Mouse (Mus musculus): Measurements from ENCODE around the gene 4933428G20Rik.

4933428G20Rik gene

DNA sequence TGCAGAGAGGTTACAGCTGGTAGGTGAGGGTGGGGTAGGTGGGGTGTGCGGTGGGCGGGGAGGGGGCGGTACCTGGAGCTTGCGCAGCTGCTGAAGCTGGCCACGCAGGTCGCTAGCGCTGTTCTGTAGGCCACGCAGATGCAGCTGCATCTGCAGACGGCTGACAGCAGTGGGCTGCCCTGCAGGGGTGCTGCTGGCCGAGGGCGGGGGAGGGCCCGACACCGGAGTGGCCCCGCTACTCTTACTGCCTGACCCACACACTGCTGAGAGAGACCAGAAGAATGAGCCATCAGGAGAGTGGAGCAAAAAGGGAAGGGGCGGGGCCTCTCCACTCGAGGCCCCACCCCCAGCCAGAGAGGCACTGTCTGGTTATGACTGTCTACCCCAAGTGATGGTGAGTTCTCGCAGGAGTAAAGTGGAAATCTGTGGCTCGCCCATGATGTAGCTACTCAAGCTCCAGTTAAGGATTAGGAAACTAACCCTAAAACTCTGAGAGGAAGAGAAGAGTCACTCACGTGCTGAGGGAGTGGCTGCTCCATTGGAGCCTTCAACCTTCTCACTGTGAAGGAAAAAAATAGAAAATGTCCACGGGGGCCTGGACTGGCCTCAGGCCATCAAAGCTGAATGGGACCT lies 32.9 kb upstream of the 4933428G20Rik start:
- in situ Hi-C loops (cut with MboI), result no loop called here

DNA sequence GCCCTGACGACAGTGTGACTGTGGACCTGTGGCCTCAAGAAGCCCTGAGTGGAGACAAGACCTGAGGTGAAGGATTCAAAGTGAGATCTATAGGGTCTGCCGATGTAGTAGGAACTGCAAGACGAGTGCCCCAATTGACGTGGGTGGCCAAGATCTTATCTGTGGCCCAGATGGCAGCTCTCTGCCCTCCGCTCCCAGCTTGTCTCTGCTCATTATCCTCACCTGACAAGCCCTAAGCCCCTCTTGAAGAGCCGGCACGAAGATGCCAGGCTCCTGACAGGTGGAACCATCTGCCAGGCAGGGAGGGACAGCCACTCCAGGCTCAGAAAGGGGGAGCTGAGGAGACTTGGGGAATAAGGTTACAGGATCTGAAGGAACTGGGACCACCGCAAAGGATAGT lies 32.2 kb upstream of the 4933428G20Rik start:
- in situ Hi-C loops (cut with MboI), result no loop called here

DNA sequence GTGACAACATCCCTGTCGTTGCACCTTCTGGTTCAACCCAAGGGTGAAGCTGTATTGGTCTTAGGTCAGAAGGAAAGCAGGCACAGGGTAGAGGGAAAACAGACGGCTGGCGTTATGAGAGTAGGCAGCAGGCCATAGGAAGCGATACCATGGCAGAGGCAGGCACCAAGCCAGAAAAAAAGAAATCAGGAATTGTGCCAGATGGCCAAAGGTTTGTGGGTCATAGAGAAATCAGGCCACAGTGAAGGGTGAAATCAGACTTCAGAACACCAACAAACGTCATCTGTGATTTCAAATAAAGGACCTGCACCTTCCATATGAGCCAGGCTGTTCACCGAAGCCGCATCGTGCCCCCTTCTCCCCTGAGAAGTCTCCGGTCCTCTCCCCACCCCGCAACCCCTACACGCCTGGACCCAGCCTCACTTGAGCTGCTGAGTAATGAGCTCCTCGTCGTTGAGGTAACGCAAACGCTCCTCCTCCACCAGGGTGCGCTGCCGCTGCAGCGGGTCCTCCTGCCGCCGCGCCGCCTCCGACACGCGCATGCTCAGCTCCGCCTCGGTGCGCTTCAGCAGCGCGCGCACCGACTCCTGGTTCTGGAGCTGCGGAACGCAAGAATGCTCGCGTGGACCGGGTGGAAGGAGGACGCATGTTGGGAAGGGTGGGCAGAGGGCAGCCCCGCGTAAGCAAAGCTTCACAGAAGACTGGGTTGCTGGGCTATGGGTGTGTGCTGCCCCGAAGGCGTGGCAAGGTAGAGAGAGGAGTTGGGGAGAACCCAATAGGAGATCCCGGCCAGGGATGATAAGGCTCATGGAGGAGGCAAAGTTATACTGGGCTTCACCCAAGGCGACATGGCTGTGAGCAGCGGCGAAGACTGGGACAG lies 31.5 kb upstream of the 4933428G20Rik start:
- in situ Hi-C loops (cut with MboI), result no loop called here

DNA sequence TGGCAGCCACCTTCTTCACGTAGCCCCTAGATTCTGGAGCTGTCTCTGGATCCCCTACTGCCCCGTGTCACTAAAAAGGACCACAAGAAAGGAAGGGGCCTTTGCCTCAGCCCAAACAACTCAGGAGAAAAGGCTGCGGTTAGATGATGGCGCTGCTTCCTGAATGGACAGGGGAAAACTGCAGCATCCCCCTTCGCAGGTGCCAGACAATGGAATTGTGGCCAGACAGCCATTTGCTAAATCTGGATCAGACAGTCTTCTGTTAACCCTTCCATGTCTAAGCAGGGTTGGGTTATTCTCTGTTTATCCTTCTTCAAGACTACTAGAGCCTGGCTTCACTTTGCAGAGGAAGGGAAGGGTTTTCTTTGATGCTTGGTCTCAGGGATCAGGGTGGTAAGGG lies 30.8 kb upstream of the 4933428G20Rik start:
- in situ Hi-C loops (cut with MboI), result no loop called here

DNA sequence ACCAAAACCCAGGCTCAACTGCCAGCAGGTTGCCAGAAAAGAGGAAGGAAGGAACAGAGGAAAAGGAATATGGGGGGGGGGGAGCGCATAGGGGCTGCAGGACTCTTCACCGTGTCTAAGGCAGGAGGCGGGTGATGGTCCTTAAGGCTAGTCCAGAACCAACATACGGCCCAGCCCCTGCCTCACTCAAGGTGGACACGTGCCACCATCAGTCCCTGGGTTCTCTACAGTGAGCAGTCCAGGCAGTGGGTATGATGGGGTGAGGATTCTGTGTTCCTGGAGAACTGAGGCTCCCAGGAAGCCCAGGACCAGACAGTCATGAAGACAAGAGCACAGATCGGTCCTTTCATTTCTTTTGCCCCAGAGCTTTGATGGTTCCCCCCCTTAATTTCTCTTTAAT lies 29.9 kb upstream of the 4933428G20Rik start:
- in situ Hi-C loops (cut with MboI), result no loop called here

DNA sequence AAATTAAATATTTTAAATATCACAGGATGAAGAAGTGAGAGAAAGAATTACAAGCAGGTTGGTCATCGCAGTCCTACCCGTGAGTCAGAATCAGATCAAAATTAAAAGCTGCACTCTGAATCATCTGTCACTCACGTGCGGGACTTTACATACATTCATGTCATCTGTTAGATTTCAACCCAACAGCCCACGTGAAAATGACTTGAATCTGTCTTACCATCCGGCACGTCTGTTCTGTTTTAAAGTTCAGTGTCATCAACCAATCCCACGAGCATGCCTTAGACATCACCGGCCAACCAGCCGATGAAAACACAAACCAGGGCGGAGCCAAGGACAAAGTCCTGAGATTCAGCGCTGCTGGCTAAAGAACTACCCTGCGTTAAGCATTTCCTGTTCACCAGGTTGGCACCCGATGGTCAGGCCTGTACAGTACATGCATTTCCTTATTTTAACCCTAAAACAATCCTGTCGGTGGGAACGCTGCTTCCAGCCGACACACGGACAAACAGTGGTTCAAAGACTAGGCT lies 28.2 kb upstream of the 4933428G20Rik start:
- in situ Hi-C loops (cut with MboI), result no loop called here

DNA sequence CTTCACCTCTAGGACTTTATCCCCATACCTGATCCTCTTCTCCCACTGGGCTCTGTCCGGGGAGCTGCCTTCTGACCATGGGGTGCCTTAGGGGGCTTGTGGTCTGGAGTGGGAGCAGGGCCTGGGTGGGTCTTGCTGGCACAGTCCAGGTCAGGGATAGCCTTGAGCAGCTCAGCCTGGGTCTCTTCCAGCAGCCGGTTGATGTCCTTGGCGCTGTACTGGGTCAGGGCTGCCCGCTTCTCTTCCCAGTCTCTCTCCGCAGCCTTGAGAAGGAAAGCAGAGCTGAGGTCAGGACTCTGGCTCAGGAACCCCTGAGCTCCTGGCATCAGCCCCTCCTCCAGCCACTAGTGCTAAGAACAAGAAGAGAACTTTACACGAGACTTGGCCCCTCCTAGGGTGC lies 25.2 kb upstream of the 4933428G20Rik start:
- in situ Hi-C loops (cut with MboI), result no loop called here

DNA sequence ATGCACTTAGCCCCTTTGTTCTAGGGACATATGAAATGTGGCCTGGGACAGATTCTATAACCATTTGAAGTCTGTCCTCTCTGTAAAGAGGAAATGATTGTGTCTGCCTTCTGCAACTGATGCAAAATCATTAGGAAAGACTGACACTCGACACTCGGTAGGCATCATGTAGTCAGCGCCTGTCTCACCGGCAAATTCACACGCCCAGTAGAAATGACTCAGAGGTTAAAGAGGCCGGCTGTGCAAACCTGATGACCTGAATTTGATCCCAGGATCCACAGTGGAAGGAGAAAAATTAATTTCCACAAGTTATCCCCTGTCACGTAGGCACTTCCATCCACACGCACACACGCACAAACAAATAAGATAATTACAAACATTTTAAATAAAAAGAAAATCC lies 24.2 kb upstream of the 4933428G20Rik start:
- in situ Hi-C loops (cut with MboI), result no loop called here

DNA sequence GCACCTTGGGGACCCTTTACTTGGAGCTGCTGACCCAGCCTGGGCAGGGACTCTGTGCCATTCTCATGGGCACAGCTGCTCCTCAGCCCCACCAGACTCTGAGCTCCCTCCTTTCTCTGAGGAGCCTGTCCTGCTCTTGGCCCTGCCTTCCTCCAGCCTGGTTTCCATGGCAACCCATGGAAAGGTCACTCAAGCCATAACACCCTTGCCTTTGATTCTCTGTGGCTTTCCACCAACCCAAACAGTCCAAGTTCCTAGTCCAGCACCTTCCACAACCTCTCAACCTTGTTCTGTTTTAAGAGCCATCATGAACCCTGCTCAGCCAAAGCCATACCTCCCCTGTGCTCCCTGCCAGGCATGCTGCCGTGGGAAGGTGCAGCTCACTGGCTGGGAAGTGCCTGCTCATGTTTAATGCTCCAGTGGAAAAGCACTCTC lies 23.7 kb upstream of the 4933428G20Rik start:
- in situ Hi-C loops (cut with MboI), result no loop called here

DNA sequence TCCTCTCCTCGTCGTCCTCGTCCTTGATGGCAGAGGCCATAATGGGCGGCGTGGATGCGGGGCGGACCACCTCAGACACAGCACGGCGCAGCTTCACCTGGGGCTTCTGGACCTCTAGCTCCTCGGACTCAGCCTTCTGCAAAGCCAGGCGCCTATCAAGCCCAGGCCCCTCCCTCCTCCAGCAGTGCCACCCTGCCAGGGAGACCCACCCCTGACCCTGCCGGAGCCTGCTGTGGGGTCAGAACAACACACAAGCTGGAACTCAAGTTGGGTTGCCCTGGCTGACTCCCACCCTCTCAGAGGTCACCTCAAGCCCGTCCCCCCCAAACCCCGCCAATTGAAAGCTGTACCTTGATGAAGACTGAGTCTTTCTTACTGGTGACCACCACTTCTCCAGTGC lies 23.0 kb upstream of the 4933428G20Rik start:
- in situ Hi-C loops (cut with MboI), result no loop called here

DNA sequence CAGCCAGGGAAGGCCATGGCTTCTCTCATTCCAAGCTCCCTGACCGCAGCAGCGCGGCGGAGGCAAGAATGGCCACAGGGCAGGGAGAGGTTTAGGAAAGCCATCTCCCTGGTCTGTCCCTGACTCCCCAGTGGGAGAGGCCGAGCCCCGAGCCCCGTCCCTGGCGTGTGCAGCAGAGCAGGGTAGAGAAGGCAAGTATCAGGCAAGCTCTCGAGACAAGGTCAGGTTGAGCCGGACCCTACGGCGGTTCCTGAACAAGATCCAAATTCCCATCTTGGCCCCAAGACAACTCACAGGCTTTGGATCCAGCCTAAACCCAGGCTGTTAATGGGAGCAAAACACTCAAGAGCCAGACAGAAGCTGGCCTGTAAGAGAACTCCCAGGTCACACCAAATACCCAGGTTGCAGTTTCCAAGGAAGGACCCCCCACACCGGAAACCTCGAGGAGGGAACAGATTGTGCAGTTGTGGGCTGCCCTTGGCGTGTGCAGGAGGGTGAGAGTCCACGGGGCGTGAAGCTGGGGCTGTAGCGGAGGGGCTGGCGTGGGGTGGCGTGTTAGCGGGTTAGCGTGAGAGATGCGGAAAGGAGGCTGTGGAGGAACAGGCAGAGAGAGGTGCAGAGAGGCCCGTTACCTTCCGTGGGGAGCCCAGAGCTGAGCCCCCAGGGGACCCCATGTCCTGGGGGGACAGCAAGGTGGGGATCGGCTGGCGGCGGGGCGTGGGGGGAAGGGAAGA lies 21.8 kb upstream of the 4933428G20Rik start:
- in situ Hi-C loops (cut with MboI), result no loop called here

DNA sequence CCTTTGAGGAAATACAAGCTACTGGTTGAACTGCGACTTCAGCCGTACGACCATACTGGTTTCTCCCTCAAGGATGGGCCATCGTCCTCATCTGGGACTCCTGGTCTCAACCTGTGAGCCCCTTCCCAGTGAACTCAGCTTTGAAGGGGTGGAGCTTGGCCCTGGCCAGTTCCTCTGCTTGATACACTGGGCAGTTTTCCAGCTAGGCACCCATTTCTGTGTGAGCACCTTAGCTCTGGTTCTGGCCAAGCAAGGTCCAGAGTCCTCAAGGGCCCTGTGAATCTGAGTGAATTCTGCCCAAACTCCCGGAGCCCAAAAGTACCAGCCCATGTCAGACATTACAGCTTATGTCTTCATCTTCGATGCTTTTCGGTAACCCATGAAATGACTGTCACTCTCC lies 20.4 kb upstream of the 4933428G20Rik start:
- in situ Hi-C loops (cut with MboI), result no loop called here

DNA sequence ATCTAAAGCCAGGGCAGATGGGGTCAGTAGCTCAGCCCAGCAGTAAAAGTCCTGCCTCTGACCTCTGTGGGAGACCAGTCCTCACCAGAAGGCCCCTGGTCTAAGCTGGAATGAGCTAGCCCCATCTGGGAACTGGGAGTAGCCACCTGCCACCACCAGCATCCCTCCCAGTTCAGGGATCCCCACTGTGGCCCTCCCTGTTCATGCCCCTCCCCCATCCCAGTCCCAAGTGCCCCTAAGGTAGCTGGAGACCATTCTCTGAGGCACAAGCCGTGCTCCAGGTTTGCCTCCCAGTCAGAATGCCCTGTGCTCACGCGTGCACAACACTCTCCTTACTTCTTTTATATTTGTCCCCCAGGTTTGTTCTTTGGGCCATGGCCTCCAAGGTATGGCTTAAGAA lies 12.9 kb upstream of the 4933428G20Rik start:
- in situ Hi-C loops (cut with MboI), result no loop called here

DNA sequence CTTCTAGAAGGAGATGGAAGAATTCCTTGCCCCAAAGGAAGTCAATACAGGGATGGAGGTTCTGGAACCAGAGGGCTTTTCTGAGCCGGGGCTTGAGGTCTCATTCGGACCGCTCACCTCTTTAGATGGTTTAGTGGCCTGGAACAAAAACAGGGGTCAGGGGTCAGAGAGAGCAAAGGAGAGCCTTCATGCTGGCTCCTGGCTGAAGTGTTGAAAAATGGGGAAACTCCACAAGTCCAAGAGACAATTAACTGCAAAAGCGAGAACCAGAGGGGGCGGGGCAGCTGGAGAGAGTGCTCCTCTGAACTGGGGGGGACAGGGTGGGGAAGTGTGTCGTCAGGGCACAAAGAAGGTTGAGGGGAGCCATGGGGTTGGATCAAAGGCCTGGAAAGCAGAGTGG lies 12.4 kb upstream of the 4933428G20Rik start:
- in situ Hi-C loops (cut with MboI), result no loop called here

DNA sequence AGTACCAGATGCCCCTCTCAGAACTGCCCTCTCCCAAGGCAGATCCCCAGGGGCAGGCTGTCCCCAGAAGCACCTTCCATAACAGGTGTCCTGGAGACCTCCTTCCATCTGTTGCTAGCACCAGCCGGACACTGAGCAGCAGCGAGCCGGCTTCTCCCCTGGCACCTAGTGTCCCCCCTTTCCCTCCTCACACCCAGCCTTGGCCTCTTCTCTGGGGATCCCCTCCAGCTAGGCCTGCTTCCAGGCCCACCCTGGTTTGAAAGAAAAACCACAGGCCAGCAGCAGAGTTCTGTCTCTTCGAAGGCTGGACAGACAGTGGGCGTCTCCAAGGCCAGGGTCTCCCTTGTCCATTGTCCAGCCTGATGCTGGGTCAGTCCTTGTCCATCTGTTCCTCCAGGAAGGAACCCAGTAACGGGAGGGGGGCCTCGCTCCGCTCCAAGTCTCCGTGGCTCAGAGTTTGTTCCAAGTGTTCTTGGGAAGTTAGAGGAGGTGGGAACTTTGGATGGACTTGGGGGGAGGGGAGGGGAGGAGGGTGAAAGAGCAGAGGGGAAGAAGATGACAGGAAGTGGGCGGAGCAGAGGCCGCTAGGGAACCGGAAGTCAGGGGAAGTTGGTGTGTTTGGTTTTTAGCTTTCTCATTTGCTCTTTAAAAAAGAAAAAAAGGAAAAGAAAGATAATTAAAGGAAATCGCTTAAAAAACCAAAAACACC lies 11.7 kb upstream of the 4933428G20Rik start:
- in situ Hi-C loops (cut with MboI), result no loop called here

DNA sequence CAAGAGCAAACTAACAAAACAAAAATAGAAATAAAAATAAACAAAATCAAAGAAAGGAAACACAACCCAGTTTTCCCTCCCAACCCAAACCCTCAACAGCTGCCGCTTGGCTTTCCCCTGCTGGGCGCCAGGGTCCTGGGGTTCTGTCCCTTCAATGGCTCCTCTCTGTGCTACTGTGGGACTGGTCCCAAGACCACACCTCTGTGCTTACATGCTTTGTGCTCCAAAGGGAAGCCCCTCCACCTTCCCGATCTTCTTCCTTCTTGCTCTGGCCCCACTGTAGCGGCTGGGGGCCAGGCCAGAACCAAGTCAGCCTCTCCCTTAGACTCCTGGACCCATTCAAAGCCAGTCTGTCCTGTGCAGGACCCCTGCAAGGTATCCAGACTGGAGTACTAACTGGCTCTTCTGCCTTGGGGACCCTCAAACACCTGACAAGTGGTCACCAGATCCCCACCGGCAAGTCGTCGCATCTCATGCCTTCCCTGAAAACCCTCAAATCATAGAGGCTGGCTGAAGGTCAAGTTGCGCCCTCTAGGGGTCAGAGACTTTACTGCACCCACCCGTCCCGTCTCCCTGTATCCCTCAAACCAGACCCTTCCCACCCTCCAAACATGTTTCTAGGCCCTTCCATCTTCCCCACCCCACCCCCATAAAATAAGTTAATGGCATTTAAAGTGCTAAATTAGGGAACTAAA lies 11.0 kb upstream of the 4933428G20Rik start:
- in situ Hi-C loops (cut with MboI), result no loop called here

DNA sequence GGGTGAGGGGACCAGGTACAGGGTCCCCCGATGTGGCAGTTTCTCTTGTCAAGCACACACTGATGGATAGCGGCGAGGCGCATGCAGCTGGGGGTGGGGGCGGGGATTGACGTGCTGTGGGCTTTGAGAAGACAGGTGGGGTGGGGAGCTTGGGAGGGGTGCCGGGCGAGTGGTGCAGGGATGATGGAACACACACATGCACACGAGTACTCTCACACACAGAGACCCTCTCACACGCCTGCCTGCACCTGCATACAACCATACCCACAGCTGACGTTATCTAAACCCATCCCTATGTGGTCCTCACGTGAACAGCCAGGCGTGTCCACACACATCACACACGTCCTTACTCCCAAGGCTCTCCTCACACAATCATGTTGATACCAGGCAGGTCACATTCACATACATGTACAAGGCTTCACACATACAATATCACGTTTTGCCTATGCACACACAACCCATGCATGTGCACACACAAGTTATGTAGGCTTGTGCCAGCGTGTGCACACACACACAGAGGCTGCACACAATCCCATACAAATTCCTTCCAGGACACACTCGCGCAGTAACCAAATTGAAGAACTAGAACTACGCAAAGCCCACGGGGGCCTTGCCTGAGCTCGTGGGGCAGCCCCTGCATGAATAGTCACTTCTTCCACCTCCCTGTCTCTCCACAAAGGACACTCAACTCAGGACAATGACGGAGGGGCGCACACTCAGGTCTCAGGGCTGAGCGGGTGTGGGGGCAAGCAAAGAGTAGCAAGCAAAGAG lies 9.8 kb upstream of the 4933428G20Rik start:
- in situ Hi-C loops (cut with MboI), result no loop called here

DNA sequence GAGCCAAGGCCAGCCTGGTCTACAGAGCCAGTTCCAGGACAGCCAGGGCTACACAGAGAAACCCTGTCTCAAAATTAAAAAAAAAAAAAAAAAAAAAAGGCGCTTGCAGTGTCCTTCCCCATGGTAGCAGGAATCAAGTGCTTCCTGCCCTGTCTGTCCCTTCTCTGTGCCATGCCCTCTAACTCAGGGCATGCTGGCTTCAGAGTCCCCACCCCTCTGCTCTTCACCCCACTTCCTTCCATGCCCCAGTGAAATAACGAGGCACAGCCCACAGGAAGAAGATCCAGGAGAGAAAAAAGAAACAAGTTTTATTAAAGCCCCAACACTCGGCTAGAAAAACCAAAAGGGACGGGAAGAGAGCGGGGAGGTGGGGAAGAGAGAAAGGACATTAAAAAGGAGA lies 8.9 kb upstream of the 4933428G20Rik start:
- in situ Hi-C loops (cut with MboI), result no loop called here

DNA sequence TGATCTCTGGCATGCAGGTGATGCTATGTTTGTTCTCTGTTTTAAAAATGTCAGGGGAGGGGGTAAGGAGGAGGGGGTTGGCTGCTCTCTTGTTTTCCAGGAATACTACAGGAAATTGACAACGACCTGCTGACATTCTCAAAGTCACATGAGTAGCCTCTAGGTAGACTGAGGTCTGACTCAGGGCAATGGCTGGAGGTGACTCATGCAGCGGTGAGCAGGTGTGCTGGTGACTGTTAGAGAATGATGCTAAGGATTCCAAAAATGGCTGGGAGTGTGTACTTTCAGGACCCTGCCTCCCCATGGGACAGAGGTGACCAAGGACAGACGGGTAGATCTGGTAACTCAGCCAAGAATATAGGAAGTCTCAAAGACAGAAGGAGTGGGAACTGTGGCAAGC lies 8.1 kb upstream of the 4933428G20Rik start:
- in situ Hi-C loops (cut with MboI), result no loop called here

DNA sequence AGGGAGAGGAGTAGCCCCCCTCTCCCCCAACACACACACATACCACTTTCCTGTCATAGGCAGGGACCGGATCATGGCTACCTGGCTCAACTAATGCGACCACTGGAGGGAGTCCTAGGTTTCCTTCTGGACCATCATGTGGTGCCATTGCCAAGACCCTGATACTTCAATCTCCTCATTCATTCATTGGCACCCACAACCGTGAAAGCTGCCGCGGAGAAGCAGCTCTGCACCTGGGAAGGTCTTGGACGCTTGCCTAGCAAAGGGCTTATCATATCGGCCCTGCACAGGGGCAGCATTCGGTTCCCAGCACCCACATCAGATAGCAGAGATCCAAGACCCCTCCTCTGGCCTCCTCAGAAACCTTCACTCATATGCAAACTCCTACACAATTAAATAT lies 6.2 kb upstream of the 4933428G20Rik start:
- in situ Hi-C loops (cut with MboI), result no loop called here

DNA sequence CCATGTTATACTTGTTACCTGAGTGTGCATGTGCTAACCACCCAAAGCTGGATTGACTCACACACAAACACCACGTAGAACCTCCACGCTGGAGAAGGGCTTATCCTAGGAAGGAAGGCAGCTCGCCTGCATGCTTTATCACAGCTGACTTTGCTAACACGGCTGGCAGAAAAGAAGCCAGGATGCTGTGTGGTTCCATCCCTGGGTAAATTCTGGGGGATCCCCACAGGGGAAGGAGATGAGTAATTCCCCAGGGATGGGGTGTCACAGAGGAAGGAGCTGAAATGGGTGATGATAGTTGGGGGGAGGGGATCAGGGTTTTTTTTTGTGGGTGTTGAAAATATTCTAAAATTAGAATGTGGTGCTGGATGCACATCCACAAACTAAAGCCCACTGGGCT lies 5.6 kb upstream of the 4933428G20Rik start:
- in situ Hi-C loops (cut with MboI), result no loop called here

Measured in mature B cell (primary cell).